Comparison of ENCODE assay signal across 12 mouse cellular contexts in the genomic region with DNA sequence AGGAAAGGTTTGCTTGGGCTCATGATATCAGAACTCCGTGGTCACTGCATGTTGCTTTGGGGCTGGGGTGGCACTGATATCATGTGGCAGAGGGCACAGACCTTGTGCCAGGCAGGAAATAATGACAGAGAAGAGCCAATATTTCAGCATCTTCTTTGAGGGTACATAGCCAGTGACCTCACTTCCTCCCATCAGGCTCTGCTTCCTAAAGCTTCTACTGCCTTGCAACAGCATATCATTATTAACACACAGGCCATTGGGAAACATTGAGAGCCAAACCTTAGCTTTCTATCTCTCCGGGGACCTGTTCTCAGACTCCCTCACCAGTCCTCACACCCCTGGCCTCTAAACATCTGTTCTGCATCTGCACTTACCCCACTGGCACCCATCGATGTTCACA.
"Had no signal": no experiment of that assay in that cellular context is flagged by ENCODE, and none has a peak within 500 bp of the region (broad histone marks: within the 10 kb centered on the region; RNA-seq: fewer than 3 reads in every experiment).

No protein-coding gene starts in this region.

- ATAC-seq: midbrain, embryonic 15.5 days had no signal

- DNase-seq: kidney, adult 2 months; kidney, postnatal 10 days; kidney, postnatal 36 days; left cerebral cortex, postnatal 4 days; lung, adult 18-20 months; lung, postnatal 10 days; lung, postnatal 36 days; right cerebral cortex, adult 18-20 months; right cerebral cortex, postnatal 14 days; right cerebral cortex, postnatal 4 days; thymus, postnatal 25 days had no signal
